Mouse (Mus musculus) thymus, postnatal 36 days (tissue): ENCODE data around the gene Wnt3.

Experiments
- DNase-seq, 2 experiments: peaks; one replicate each; pipeline ENCODE4 v3.0.0; 2022; ENCODE audit warnings: mixed read lengths in 2 of 2

Wnt3 gene

GRCm38 (mm10) chr11:103848287-103848686 lies 74.3 kb downstream of the Wnt3 start:
- DNase-seq: no peak

GRCm38 (mm10) chr11:103852590-103853283 lies 78.8 kb downstream of the Wnt3 start:
- no peak for DNase-seq

- DNase-seq: no peak
Observed at GRCm38 (mm10) chr11:103853284-103853920, 79.5 kb downstream of the Wnt3 start.

GRCm38 (mm10) chr11:103854294-103854693 lies 80.3 kb downstream of the Wnt3 start:
- DNase-seq: no peak

GRCm38 (mm10) chr11:103856641-103857040 lies 82.7 kb downstream of the Wnt3 start:
- no peak for DNase-seq

- DNase-seq: no peak
Observed at GRCm38 (mm10) chr11:103858760-103859159, 84.8 kb downstream of the Wnt3 start.

GRCm38 (mm10) chr11:103859933-103860610 lies 86.1 kb downstream of the Wnt3 start:
- DNase-seq: no peak

- no peak for DNase-seq
Observed at GRCm38 (mm10) chr11:103862951-103863350, 89.0 kb downstream of the Wnt3 start.

- DNase-seq: no peak
Observed at GRCm38 (mm10) chr11:103864486-103864885, 90.5 kb downstream of the Wnt3 start.

- no peak for DNase-seq
Observed at GRCm38 (mm10) chr11:103865346-103865745, 91.4 kb downstream of the Wnt3 start.
